Mouse (Mus musculus) thymus, postnatal 0 days (tissue): ENCODE measurements around the gene Nup107. TPM values are rescaled to one million over a fixed set of nuclear protein-coding genes. Genes with fewer than 3 reads are reported as not detected.
"Not testable (repeated sequence)": the region's sequence is repeated elsewhere in the genome, so short reads cannot be mapped to it uniquely, and the experiment has no call there.

Experiments used
- DNase-seq: peaks from one replicate; pipeline ENCODE4 v3.0.0-alpha.2; 2015; ENCODE audit warnings: low spot score
- polyA plus RNA-seq: library from polyadenylated mRNA; unstranded; fragments of >200 nt; fragmentation: Nextera tagmentation; extraction: Ambion mirVana; gene quantifications from 2 replicates; pipeline ENCODE4 v1.2.1, GENCODE M21; 2015

Nup107 gene
- polyA plus RNA-seq, 1 experiment from 2014 or later: 73.7 TPM

DNA sequence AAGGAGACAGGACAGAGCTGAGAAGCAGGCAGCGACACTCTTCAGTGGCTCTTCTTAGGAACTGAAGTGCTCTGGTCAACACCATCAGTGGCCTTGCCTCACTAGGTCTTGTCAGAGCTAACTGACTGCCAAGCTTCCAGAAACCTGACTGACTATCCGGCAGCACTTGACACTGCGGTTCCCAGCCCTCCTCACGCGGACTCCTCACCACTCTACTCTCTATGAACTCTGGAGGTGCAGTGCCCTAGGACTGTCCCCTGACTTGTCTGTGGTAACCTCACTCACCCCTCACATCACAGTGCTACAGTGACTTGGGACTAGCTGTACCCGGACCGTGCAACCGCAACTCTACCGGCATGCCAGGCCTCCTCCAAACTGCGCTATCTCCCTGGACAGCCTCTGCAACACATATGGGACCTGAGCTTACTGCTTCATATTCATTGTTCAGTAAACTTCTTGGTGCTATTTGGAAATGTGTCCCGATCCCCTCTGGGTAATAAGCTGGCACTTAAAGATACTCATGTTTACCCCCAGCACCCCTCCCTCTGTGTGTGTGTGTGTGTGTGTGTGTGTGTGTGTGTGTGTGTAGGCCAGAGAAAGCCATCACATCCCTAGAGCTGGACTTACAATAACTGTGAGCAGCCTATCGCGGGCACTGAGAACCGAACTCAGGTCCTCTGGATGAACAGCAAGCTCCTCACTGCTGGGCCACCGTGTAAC lies 53.4 kb downstream of the Nup107 start:
- no peak for DNase-seq

DNA sequence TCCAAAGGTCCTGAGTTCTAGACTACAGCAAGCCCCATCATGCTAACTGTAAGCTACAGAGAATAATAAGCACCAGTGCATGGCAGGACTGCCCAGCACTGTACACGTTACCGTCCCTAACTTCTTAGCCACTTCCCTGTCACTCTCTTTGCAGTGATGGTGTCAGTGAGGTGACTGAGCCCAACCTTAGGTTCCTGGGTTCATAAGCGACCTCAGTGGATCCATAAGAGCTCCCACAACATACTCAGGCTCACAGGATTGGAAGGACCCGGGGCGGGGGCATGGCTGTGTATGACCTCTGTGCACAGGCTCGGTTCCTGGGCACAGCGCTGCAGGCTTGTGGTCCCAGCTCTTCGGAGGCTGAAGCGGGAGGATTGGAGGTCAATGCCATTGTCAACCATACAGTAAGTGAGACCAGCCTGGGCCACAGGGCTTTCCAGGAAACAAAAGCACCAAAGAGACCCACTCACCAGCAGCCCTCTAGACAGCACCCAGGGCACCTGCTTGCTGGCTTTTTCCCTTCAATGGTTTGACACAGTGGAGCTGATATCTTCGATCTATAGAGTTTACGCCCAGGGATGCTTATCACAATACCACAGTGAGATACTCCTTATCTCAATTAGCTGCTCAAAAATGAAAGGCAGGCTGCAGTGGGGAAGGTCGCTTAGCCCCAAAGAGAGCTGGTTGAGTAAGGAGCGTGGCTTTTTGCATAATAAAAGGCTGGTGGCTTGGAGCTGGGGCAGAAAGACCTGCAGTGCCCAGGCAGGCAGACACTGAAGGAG lies 54.2 kb downstream of the Nup107 start:
- no peak for DNase-seq

DNA sequence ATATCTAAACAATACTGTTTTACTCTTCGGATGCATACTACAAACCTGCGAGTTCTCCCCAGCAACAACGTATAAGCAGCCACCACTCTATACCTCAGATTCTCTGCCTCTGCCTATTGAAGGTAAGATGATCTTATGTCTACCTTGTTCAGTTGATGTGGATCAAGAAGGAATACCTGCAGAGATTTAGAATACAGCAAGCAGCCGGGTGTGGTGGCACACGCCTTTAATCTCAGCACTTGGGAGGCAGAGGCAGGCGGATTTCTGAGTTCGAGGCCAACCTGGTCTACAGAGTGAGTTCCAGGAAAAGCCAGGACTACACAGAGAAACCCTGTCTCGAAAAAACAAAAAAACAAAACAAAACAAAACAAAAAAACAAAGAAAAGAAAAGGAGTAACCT lies 55.0 kb downstream of the Nup107 start:
- not testable (repeated sequence) for DNase-seq

DNA sequence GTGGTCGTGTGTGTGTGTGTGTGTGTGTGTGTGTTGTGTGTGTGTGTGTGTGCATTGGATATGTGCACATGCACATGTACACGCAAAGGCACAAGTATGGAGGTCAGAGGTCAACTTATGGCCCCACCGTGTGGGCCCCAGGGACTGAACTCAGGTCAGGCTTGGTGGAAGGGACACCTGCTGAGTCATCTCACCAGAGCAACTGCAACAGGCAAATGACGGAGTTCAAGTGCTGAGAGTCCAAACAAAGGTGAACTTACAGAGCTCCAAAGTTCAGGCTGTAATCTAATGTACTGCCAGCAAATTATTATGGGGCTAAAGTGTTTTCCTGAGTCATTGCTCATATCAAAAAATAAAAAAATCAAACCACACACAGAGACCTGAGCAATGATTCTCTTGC lies 55.4 kb downstream of the Nup107 start:
- DNase-seq: no peak

DNA sequence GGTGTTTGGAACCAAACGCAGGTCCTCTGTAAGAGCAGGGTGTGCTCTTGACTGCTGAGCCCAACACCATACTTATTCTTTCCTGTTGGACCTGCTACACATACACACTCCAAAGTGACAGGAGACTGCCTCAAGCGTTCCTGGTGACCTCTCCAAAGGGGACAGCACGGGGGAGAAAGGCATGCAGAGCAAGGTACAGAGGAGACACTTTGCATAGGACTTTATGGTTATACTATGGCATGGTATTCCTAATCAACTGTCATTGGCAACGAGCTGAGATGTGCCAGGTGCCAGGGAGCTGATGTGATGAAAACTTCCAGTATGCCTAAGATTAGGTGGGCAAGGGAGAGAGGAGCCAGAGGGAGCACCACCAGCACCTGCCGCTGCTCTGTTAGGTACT lies 55.9 kb downstream of the Nup107 start:
- DNase-seq: no peak

DNA sequence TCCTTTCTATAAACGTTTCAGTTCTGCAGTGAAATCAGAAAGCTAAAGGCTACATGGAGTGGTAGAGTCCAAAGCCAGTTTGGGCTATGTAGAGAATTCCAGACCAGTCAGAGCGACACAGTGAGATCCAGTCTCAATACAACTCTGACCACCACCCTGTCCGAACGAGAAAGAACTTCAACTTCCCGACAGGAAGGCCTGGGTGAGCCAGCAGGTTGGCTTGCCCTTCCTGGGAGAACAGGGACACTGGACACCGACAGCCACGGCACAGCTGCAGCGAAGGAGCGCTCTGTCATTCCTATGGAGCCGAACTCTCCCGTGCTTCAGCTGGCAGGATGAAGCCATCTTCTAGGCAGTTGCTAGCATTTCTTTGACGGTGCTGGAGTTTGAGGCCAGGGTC lies 57.1 kb downstream of the Nup107 start:
- not testable (repeated sequence) for DNase-seq

DNA sequence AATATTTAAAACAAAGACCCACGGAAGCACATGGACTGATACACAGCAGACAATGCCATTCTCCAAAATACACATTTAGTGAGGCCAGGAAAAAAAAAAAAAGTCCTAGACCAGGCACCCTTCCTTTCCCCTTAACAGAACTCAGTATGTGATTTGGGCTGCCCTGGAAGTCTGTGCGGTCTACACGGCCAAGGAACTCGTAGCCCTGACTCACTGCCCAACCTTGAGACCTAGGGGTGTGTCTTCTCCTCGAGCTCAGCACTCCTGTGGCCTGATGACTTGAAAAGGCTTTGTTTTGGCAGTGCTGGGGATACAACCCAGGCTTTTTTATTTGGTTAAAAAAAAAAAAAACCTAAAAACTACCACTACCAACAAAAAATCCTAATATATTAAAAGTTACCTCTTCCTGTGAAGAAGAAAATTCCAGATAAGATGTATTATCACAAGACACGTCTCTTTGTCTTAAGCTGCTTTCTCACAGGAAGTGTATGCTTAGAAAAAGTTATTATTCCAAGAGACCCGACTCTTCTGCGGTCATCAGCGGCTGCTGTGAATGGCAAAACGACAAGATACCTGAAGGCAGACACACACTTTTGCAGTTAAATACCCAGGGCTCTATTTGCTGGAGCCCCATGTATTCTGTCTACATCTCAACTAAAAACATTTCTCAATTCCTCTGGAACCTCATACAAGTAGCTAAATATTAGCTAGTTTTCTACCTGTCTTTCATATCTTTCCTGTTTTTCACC lies 58.2 kb downstream of the Nup107 start:
- DNase-seq: not testable (repeated sequence)

DNA sequence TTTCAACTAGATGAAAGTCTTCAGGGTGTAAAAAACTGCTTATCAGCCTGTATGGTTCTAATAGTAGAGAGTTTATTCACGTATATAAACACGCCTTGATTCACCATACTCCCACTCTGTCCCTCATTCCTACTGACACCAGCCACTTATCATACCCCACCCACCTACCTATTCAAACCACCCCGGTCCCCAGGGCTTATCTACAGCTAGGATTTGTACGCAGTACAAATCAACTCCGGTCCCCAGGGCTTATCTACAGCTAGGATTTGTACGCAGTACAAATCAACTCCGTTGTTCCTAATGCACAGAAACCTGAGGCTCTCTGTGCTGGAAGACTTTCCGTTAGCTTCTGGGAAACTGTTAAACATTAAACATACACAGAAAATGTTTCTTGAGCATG lies 58.9 kb downstream of the Nup107 start:
- not testable (repeated sequence) for DNase-seq

DNA sequence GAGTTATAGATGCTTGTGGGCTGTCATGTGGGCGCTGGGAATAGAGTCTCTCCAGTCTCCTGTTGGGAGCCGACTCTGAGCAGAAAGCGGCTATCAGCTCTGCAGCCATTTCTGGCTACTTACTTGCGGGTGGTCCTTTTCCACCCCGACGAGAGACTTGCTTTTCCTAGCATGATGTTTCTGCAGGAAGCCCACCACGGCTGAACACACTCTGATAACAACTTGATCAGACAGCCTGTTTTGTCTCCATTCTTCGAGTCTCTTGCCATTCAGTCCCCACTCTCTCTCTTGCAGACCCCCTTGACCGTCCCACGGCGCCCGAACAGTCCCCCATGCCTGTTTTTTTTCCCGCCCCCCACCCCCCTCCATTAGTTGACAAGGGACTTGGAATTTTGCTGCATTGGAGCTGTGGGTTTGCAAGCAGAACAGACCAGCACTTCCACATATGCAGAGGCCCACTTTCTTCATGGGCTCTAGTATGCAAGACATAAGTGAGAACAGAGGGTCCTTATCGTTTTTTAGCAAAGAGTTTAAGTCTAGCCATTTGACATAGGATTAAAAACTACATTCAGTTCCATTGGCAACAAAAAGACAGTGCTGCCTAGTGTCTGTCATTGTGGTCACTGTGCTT lies 59.4 kb downstream of the Nup107 start:
- DNase-seq: no peak

DNA sequence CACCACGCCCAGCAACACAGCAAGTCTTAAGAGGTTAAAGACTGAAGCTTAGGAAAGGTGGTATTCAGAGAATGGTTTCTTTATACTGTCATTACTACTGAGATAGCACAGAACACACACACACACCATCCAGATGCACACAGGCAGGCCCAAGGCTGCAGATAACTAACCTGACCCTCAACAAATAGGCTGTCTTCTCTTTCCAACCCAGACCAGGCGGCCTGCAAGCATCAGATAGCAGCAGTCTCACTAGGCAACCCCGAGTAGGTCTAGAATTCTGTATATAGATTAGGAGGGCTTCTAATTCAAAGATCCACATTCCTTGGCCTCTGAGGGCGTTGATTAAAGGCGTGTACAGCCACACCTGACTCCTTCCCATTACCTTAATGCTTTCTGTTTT lies 60.3 kb downstream of the Nup107 start:
- no peak for DNase-seq

DNA sequence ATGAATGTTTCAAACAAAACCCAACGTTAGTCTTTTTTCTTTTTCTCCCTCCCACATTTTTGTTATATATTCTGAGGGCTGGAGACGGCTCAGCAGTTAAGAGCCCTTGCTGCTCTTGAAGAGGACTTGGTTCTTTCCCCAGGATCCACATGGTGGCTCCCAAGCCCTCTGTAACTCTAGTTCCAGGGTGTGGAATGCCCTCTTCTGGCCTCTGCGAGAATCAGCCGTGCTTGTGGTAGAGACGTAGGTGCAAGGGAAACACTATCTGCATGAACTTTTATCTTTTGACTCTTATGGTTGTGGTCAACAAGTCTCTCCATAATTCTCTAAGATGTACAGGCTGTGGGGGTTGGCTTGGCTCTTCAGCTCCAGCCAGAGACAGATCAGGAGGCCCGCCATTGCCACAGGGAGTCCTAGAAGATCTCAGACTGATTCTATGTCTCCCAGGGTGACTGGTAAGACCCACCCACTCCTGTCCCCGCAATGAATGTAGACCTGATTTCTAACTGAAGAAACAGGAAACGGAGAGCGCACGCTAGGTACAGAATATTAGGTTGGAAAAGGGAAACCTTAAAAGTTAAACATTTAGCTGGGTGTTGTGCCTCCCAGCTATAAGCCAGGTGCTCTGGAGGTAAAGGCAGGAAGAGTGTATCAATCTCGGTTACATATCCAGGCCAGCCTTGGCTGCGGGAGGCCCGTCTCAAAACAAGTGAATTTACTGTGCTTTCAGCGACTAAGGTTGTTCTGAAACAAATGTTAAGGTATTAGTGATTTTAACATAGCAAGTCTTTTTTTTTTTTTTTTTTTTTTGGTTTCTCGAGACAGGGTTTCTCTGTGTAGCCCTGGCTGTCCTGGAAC lies 61.0 kb downstream of the Nup107 start:
- DNase-seq: peak; percentile 78

DNA sequence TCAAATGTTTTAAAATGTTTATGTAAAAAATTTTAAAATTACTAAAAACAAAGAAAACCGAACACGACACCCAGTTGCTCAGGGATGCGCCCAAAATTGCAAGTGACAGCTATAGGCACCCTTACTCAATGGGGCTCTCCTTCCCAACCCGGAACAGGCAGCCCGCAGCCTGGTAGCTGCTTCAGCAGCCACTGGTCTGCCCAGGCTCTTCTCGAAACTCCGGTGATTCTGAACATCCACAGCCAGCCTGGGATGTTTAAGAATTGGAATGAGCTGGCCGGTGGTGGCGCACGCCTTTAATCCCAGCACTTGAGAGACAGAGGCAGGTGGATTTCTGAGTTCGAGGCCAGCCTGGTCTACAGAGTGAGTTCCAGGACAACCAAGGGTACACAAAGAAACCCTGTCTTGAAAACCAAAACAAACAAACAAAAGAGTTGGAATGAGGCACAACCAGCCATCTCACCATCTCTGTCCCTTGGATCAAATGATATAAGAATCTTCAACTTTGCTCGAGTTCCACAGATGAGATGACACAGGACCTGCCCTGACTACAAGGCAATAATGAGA lies 61.8 kb downstream of the Nup107 start:
- no peak for DNase-seq

DNA sequence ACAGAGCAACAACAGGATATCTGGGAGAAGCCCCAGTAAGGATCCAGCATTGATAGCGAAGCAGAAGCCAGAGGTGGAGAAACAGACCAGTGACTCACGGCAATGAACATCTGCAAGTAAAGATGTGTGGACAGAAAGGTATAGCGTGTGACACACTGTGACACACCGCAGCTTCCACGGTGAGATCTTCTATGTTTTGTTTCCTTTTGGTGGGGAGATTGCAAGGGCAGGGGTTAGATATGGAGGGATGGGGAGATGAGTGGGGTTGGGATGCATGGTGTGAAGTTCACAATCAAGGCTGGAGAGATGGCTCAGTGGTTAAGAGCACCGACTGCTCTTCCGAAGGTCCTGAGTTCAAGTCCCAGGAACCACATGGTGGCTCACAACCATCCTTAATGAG lies 62.4 kb downstream of the Nup107 start:
- DNase-seq: no peak

DNA sequence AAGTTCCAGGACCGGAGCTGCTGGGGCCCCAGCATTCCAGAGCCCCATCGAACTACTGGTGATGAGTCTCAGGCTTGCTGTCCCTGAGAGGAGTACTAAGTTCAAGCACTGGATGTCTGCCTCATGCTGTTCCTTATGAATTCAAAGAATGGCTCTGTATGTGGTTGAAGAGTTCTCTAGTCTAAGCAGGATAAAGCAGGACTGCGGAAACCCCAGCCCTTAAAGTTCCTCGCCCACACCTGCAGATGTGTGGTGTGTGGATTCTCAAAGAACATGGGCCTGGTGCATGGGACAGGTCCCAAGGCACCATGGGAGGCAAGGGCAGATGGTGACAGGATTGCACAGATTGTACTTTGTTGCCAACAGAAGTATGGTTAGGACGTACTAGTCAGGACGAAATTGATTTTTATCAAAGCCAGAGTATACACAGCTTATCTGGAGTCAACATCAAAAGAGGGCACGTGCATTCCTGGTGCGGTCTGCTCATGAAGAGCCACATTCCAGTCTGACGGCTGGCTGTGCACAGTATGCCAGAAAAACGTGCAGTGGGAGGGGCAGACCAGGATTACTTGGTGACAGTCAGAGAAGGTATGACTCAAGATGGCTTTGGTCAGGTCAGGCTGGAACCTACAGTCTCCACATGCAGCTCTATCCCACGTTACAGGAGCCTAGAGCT lies 63.2 kb downstream of the Nup107 start:
- DNase-seq: no peak

DNA sequence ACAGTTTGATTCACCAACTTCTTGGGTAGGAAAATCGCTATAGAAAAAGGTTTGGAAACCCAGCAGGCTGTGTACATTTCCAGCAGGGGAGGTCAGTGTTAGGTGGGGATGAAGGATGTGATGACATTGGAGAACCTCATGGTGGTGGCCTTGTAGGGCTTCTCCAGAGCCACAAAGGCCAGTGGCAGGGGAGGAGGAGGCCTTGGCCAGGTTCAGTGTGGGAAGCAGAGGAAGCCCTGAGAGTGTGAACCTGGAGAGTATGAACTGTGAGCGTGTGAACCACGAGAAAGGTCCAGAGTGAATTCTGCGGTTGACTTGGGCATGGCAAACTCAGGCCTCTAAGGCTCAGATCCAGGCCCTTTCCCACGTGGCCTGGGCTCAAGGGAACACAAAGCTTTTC lies 63.9 kb downstream of the Nup107 start:
- no peak for DNase-seq

DNA sequence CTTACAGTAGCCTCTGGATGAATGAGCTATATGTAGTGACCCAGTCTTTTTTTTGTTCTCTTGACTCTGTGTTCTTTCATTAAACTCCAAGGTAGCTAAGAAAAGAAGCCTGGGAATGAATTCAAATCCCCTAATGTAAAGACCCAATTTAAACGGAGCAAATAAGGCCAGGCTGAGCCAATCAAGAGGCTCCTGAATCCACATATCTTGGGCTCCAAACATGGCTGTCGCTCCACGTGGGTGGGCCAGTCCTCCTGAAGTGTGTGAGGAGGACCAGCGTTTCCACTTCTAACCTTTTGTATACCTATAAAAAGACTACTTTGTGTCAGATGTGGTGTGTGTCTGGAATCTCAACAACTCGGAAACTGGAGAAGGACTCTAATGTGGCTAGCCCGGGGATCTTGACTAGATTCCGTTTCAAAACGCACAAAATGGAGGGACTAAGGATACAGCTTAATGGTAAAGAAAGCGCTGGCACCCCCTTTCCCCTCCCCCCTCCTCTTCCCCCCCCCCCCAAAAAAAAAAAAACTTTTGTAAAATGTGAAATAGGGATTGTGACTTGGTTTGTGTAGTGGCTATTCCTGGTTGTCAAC lies 64.9 kb downstream of the Nup107 start:
- DNase-seq: no peak

DNA sequence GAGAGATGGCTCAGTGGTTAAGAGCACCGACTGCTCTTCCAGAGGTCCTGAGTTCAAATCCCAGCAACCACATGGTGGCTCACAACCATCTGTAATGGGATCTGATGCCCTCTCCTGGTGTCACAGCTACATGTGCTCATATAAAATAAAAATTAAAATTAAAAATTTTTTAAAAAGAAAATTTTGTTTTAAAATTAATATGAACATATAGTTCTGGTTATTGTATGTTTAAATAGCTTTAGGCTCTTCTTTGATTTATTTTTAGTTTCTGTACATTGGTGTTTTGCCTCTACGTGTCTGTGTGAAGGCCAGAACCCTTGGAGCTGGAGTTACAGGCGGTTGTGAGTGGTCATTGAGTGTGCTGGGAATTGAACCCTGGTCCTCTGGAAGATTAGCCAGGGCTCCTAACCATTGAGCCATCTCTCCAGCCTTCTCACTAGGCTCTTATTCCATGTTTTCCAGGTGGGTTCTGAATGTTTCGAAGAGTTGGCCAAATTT lies 65.6 kb downstream of the Nup107 start:
- DNase-seq: no peak

DNA sequence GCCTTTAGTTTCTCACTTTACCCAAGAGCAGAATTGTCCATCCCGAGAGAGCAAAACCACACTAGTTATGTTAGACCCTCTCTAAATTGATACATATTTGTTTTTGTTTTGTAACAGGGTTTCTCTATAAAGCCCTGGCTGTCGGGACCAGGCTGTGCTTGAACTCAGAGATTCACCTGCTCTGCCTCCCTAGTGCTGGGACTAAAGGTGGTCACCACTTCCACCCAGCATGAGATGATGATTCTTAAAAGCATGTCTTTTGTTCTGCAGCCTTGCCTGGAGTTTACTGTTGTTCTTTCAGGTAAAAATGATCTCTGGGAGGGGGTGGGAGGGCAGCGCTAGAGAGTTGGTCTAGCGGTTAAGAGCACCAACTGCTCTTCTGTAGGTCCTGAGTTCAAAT lies 66.2 kb downstream of the Nup107 start:
- DNase-seq: no peak

DNA sequence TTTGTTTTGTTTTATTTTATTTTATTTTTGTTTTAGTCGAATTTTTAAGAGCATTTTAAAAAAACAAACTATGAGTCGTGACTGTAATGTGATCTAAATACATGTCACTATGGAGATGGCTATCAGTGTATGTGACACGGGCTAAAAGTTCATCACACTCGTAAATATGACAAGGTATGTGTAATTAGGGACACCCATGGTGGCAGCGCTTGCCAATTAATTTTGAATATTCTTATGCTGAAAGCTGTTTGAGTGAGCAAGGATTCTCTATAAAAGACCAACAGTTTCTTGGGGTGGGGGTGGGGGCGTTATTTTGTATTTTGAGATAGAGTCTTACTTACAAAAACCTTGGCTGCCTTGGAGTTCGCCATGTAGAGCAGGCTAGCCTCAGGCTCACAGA lies 66.8 kb downstream of the Nup107 start:
- DNase-seq: no peak
